Comparison of ENCODE assay signal across 8 mouse cellular contexts in genomic region chr13:34163304-34163975, GRCm38 (mm10). TPM values are rescaled to one million over a fixed set of nuclear protein-coding genes. Genes with fewer than 3 reads are reported as not detected.
DNase-seq lines count a peak whose midpoint lies in the region; ATAC-seq and TF ChIP-seq lines count a peak whose summit lies in the region.

No protein-coding gene starts in this region.

- ATAC-seq in heart, postnatal 0 days (ENCODE audit: insufficient read depth, low read depth) = peak; percentile 47
- peak; percentile 32; the same call in 1 of the 2 replicates for ATAC-seq in granulocyte monocyte progenitor cell, adult 5-6 weeks (replicated peaks; ENCODE audit: poor library complexity, severe bottlenecking)

- H3K4me1 ChIP-seq in heart, postnatal 0 days (ENCODE audit: control insufficient read depth, insufficient read depth) = peaks cover 7% of the 10 kb centered on the region
- peaks cover 0 to 9% of the 10 kb centered on the region in 2 experiments; a peak in 1 of 4 replicates for H3K4me1 ChIP-seq in MEL (ENCODE audit: control insufficient read depth in 1 of 2, insufficient read depth in 2 of 2, low read length in 2 of 2)
- H3K4me1 ChIP-seq in midbrain, embryonic 10.5 days = peaks cover 25% of the 10 kb centered on the region

- no peaks in the 10 kb centered on the region for H3K27me3 ChIP-seq in heart, postnatal 0 days (ENCODE audit: control insufficient read depth, insufficient read depth, low read length)
- no peaks in the 10 kb centered on the region for H3K27me3 ChIP-seq in MEL (ENCODE audit: control insufficient read depth in 1 of 2, insufficient read depth in 2 of 2, low read length in 2 of 2)
- no peaks in the 10 kb centered on the region for H3K27me3 ChIP-seq in midbrain, embryonic 10.5 days (ENCODE audit: low read depth, poor library complexity, severe bottlenecking)

- H3K9me3 ChIP-seq in heart, postnatal 0 days (replicated peaks; ENCODE audit: control insufficient read depth, low read length) = no peaks in the 10 kb centered on the region
- H3K9me3 ChIP-seq in MEL (replicated peaks; ENCODE audit: insufficient read depth, low read length) = no peaks in the 10 kb centered on the region
- H3K9me3 ChIP-seq in midbrain, embryonic 10.5 days (replicated peaks) = peaks cover 11% of the 10 kb centered on the region; the same call in 1 of the 2 replicates

- DNase-seq in heart, postnatal 0 days (ENCODE audit: low spot score) = no peak
- DNase-seq in heart, adult 8-10 months (ENCODE audit: low spot score) = no peak
- DNase-seq in MEL (ENCODE audit: low read depth, low spot score) = no peak
- no peak for DNase-seq in midbrain, embryonic 10.5 days (ENCODE audit: low spot score)
- DNase-seq in adrenal gland, adult 2 months = no peak
- no peak for DNase-seq in spleen, postnatal 10 days (ENCODE audit: low spot score in 2 of 2)
- DNase-seq in cerebellum, adult 9-11 months = no peak

- peak in 1 of 2 experiments; percentile 5; a peak in 2 of 4 replicates for TF ChIP-seq POLR2A in MEL (IDR thresholded peaks at IDR 0.05; ENCODE audit: control insufficient read depth in 1 of 2, insufficient read depth in 1 of 2, low read depth in 1 of 2, low read length in 2 of 2, poor library complexity in 1 of 2)

- peak overlapping the region; percentile 81 for H3K4me2 ChIP-seq in heart, postnatal 0 days (ENCODE audit: low read depth, low read length)

- peak overlapping the region; percentile 84 for H3K4me3 ChIP-seq in heart, postnatal 0 days (ENCODE audit: low read depth, low read length)
- peak overlapping the region; percentile 76 to 97 for H3K4me3 ChIP-seq in MEL (ENCODE audit: control insufficient read depth in 1 of 2, insufficient read depth in 1 of 2, low read depth in 2 of 2, low read length in 2 of 2)
- H3K4me3 ChIP-seq in midbrain, embryonic 10.5 days = peak overlapping the region; percentile 77

- TF ChIP-seq CTCF in heart, postnatal 0 days (IDR thresholded peaks at IDR 0.05; ENCODE audit: low read depth) = no peak
- no peak for TF ChIP-seq CTCF in MEL (IDR thresholded peaks at IDR 0.05 in 2 of 3, conservative IDR thresholded peaks at IDR 0.05 in 1 of 3; ENCODE audit: control insufficient read depth in 1 of 3, insufficient read depth in 1 of 3, low read depth in 2 of 3, low read length in 3 of 3, poor library complexity in 1 of 3, severe bottlenecking in 1 of 3)

- peaks cover 7% of the 10 kb centered on the region for H3K36me3 ChIP-seq in heart, postnatal 0 days (replicated peaks; ENCODE audit: control insufficient read depth, insufficient read depth, low read length)
- H3K36me3 ChIP-seq in MEL (ENCODE audit: control insufficient read depth in 1 of 2, insufficient read depth in 2 of 2, low read length in 2 of 2) = peaks cover 0 to 10% of the 10 kb centered on the region in 2 experiments; a peak in 2 of 4 replicates
- H3K36me3 ChIP-seq in midbrain, embryonic 10.5 days = peaks cover 23% of the 10 kb centered on the region

- TF ChIP-seq RAD21 in MEL (IDR thresholded peaks at IDR 0.05; ENCODE audit: low read depth, low read length) = no peak

- H3K27ac ChIP-seq in heart, postnatal 0 days (ENCODE audit: low read depth) = peak overlapping the region; percentile 93
- H3K27ac ChIP-seq in MEL (ENCODE audit: control insufficient read depth, low read depth, low read length) = peak overlapping the region; percentile 51
- H3K27ac ChIP-seq in midbrain, embryonic 10.5 days (replicated peaks) = peak overlapping the region; percentile 95

- 30% methylated on average over 12 of the region's 12 CpGs for WGBS in heart, postnatal 0 days
- 48% methylated on average over 12 of the region's 12 CpGs for WGBS in midbrain, embryonic 10.5 days

- no peak for TF ChIP-seq EP300 in heart, postnatal 0 days (IDR thresholded peaks at IDR 0.05; ENCODE audit: low read depth)
- no peak for TF ChIP-seq EP300 in MEL (IDR thresholded peaks at IDR 0.05; ENCODE audit: low read depth in 1 of 2, low read length in 2 of 2)

- H3K9ac ChIP-seq in heart, postnatal 0 days (replicated peaks; ENCODE audit: low read depth, low read length) = peak overlapping the region; percentile 64
- peak overlapping the region; percentile 74 for H3K9ac ChIP-seq in MEL (ENCODE audit: control insufficient read depth, low read depth, low read length, poor library complexity, severe bottlenecking)

- peaks cover 14% of the 10 kb centered on the region for H3K79me2 ChIP-seq in MEL (ENCODE audit: control insufficient read depth, insufficient read depth, low read length, poor library complexity)

TF ChIP-seq in MEL, 35 proteins besides CTCF, POLR2A, EP300 and RAD21:
- peak; percentile 89 for TF ChIP-seq USF1 (IDR thresholded peaks at IDR 0.05; ENCODE audit: low read depth, low read length)
- TF ChIP-seq POLR2AphosphoS5 (IDR thresholded peaks at IDR 0.05; ENCODE audit: borderline replicate concordance, low read depth, low read length) = no peak
- peak; percentile 52; the same call in 1 of the 2 replicates for TF ChIP-seq BHLHE40 (IDR thresholded peaks at IDR 0.05; ENCODE audit: borderline replicate concordance, low read depth, low read length)
- TF ChIP-seq ELF1 (IDR thresholded peaks at IDR 0.05; ENCODE audit: low read depth, low read length) = no peak
- TF ChIP-seq MYC (IDR thresholded peaks at IDR 0.05; ENCODE audit: low read depth, low read length) = peak; percentile 78; the same call in 1 of the 2 replicates
- no peak for TF ChIP-seq GATA1 (IDR thresholded peaks at IDR 0.05; ENCODE audit: low read depth, low read length)
- TF ChIP-seq CHD2 (IDR thresholded peaks at IDR 0.05; ENCODE audit: low read length) = no peak
- no peak for TF ChIP-seq UBTF (IDR thresholded peaks at IDR 0.05; ENCODE audit: borderline replicate concordance, insufficient read depth, low read depth, low read length)
- TF ChIP-seq ZC3H11A (IDR thresholded peaks at IDR 0.05; ENCODE audit: low read depth, low read length) = no peak
- TF ChIP-seq POLR2AphosphoS2 (IDR thresholded peaks at IDR 0.05; ENCODE audit: low read length) = no peak
- peak in 1 of 2 experiments; percentile 60; a peak in 2 of 4 replicates for TF ChIP-seq USF2 (IDR thresholded peaks at IDR 0.05; ENCODE audit: borderline replicate concordance in 1 of 2, insufficient read depth in 1 of 2, low read depth in 1 of 2, low read length in 2 of 2)
- peak; percentile 67 for TF ChIP-seq MAX (IDR thresholded peaks at IDR 0.05; ENCODE audit: low read length)
- TF ChIP-seq KAT2A (conservative IDR thresholded peaks at IDR 0.05; ENCODE audit: low read depth, low read length) = no peak
- TF ChIP-seq MAZ (IDR thresholded peaks at IDR 0.05; ENCODE audit: low read depth, low read length) = no peak
- peak; percentile 86 for TF ChIP-seq MXI1 (IDR thresholded peaks at IDR 0.05; ENCODE audit: low read depth, low read length)

RNA-seq across cellular contexts. Expression of gene Psmg4, which starts 0.7 kb away (rescaled TPM):
- 58.0 and 108 TPM in 2 replicates for total RNA-seq in heart, postnatal 0 days (2014; rRNA removed; ENCODE audit: low replicate concordance)
- 86.3 and 87.8 TPM in 2 replicates for polyA plus RNA-seq in heart, postnatal 0 days (2015; fragmentation: Nextera tagmentation; extraction: Ambion mirVana)
- total RNA-seq in heart, adult 8-10 months (2022) = 10 to 100 TPM; 24.7 to 33.2 (median 31.3) TPM
- total RNA-seq in MEL (2012; rRNA removed) = 146 and 161 TPM in 2 replicates
- polyA plus RNA-seq in MEL (2012; ENCODE audit: insufficient read depth in 1 of 2, insufficient read length in 2 of 2, low read depth in 1 of 2, low replicate concordance in 2 of 2, missing spikeins in 1 of 2) = 100 to 1,000 TPM in 1 of 2 experiments, not detected in 1; 121 TPM
- 50.2 and 81.2 TPM in 2 replicates for total RNA-seq in granulocyte monocyte progenitor cell, adult 5-6 weeks (2014; fragmentation: Nextera tagmentation)
- total RNA-seq in granulocyte monocyte progenitor cell, adult 5-6 weeks (2017) = 181 and 240 TPM in 2 replicates
- 122 and 124 TPM in 2 replicates for polyA plus RNA-seq in midbrain, embryonic 10.5 days (2016; fragmentation: Nextera tagmentation; extraction: Ambion mirVana)
- 10 to 100 TPM; 30.4 to 36.3 TPM for total RNA-seq in adrenal gland, adult 2 months (2021)
- 109 and 110 TPM in 2 replicates for polyA plus RNA-seq in adrenal gland, adult 2 months (2012; rRNA removed)

RNA-seq across cellular contexts. Expression of gene Tubb2b, which starts 33.2 kb away (rescaled TPM):
- total RNA-seq in heart, postnatal 0 days (2014; rRNA removed; ENCODE audit: low replicate concordance) = 157 and 227 TPM in 2 replicates
- polyA plus RNA-seq in heart, postnatal 0 days (2015; fragmentation: Nextera tagmentation; extraction: Ambion mirVana) = 16.9 and 19.7 TPM in 2 replicates
- total RNA-seq in heart, adult 8-10 months (2022) = 1 to 10 TPM; 2.3 to 5.9 (median 4.3) TPM
- 1.4 and 2.7 TPM in 2 replicates for total RNA-seq in MEL (2012; rRNA removed)
- 10 to 100 TPM in 1 of 2 experiments, not detected in 1; 10.6 TPM for polyA plus RNA-seq in MEL (2012; ENCODE audit: insufficient read depth in 1 of 2, insufficient read length in 2 of 2, low read depth in 1 of 2, low replicate concordance in 2 of 2, missing spikeins in 1 of 2)
- total RNA-seq in granulocyte monocyte progenitor cell, adult 5-6 weeks (2014; fragmentation: Nextera tagmentation) = not detected in 2 replicates
- not detected in 2 replicates for total RNA-seq in granulocyte monocyte progenitor cell, adult 5-6 weeks (2017)
- 202 and 279 TPM in 2 replicates for polyA plus RNA-seq in midbrain, embryonic 10.5 days (2016; fragmentation: Nextera tagmentation; extraction: Ambion mirVana)
- 1 to 10 TPM; 1.1 to 1.7 TPM for total RNA-seq in adrenal gland, adult 2 months (2021)
- 1.6 and 4.2 TPM in 2 replicates for polyA plus RNA-seq in adrenal gland, adult 2 months (2012; rRNA removed)

Comparison
In these comparisons a context has a peak if more than half of its experiments do, and no peak if none do; other contexts are left out.
1. RNA of gene Tubb2b, which starts 33.2 kb away (total RNA-seq): 157 to 227 TPM in heart, postnatal 0 days; 2.3 to 5.9 TPM in heart, adult 8-10 months, 1.1 to 1.7 TPM in adrenal gland, adult 2 months, 1.4 to 2.7 TPM in MEL and not detected in granulocyte monocyte progenitor cell, adult 5-6 weeks; every median in the first group is over 10 times any median in the second.
2. Peak in every context shown above with its lines, with median percentiles within 50 percentile points of each other: H3K27ac ChIP-seq and H3K4me3 ChIP-seq.